Mouse (Mus musculus) C2C12 (cell line): ENCODE data around the gene Tbc1d8.

Experiments
- CTCF ChIP-seq: IDR thresholded peaks from one replicate; pipeline ENCODE4 v1.5.1; 2011; ENCODE audit not compliant: control insufficient read depth, insufficient read depth, insufficient read length
- MAX ChIP-seq: IDR thresholded peaks from one replicate; pipeline ENCODE4 v1.6.1; 2011; ENCODE audit warnings: mild to moderate bottlenecking, control low read depth
- MYOD1 ChIP-seq: IDR thresholded peaks from one replicate; pipeline ENCODE4 v1.6.1; 2011; ENCODE audit warnings: low read depth; ENCODE audit not compliant: control insufficient read depth, insufficient read length
- MYOG ChIP-seq: IDR thresholded peaks from one replicate; pipeline ENCODE4 v1.6.1; 2011; ENCODE audit not compliant: control insufficient read depth, insufficient read length; ENCODE audit errors: extremely low read depth
- USF1 ChIP-seq: IDR thresholded peaks from one replicate; pipeline ENCODE4 v1.6.1; 2011; ENCODE audit warnings: low read depth, mild to moderate bottlenecking, control low read depth, moderate library complexity

GRCm38 (mm10) chr1:39462937-39463444, 15.6 kb downstream of the Tbc1d8 start:
- TF ChIP-seq CTCF (no peak), USF1 (no peak), MAX (no peak), MYOG (no peak), MYOD1 (no peak)
